Mouse (Mus musculus) G1E (cell line): ENCODE data around the gene Depdc1b.

ENCODE experiments used
- CTCF ChIP-seq: IDR thresholded peaks from 2 replicates; pipeline ENCODE4 v1.5.1; 2012; ENCODE audit warnings: low read depth, low read length, inconsistent platforms, mixed read lengths
- GATA1 ChIP-seq: IDR thresholded peaks from 2 replicates; pipeline ENCODE4 v1.6.1; 2012; ENCODE audit warnings: borderline replicate concordance, low read length, inconsistent platforms, mixed read lengths
- POLR2AphosphoS5 ChIP-seq: IDR thresholded peaks from 2 replicates; pipeline ENCODE4 v1.6.1; 2012; ENCODE audit warnings: low read depth, low read length, inconsistent platforms; ENCODE audit not compliant: insufficient replicate concordance

- TF ChIP-seq CTCF (no peak), GATA1 (no peak), POLR2AphosphoS5 (no peak)
Measured at GRCm38 (mm10) chr13:108317414-108317813, 1.3 kb downstream of the Depdc1b start.
